Mouse (Mus musculus): Measurements from ENCODE around the gene Gbgt1. TPM values are rescaled to one million over a fixed set of nuclear protein-coding genes. Genes with fewer than 3 reads are reported as not detected.

Gene Gbgt1
- polyA plus RNA-seq (2012): not detected in 2 replicates

GRCm38 (mm10) chr2:28496671-28497070, at the start of gene Gbgt1:
Gene Gbgt1, plus strand, starts transcription at chr2:28496891.

DNA sequence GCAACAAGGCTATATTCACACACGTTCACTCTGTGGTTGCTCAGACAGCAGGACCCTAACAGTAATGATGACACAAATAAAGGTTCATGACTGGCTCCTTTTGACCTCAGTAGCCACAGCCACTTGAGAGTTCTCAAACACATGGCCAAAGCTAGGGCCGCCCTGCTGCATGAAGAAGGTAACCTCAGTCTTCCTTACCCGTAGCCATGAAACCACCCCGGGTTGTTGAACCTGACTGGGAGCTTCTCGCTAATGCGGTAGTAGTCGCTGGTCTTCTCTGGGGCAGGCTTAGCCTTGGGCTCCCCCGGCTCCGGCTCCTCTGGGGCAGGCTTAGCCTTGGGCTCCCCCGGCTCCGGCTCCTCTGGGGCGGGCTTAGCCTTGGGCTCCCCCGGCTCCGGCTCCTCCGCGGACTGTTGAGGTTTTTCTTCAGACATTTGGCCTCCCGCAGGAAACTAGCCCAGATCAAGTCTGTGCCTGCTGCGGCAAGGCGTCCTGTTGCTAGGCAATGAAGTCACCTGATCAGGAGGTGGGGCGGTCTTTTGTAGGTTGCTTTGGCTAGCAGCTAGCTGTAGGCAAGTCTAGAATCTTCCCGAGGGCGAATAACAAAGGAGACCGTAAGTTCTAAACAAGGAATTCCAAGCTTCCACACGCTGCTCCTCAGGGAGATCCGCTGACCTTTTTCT, 30.7 kb upstream of the Gbgt1 start, which contains the start of gene 1700007K13Rik:
1700007K13Rik (minus strand) TSS at position 497 of the 683 bp plus-strand sequence.

GRCm38 (mm10) chr2:28467860-28468485, 28.7 kb upstream of the Gbgt1 start, which contains the start of gene Mrps2:
Gene Mrps2, plus strand, starts transcription at chr2:28468066.

DNA sequence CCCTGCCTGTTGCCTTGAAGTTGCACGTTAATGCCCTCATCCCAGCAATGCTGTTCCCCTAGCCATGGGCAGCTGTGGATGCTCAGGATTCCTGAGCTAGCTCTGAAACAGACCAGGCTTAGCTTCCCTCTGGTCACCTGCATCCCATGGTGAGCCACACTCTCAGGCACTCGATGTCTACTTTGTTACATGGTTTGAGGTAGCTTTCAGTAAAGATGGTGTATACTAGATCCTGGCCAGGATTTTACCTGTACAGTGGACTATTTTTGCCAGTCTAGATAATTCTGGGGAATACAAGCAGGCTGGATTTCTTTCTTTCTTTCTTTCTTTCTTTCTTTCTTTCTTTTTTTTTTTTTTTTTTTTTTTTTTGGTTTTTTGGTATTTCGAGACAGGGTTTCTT, 9.1 kb downstream of the Gbgt1 start, which contains the start of gene Gm10134:
Gm10134 (plus strand) TSS at position 301 of the 400 bp plus-strand sequence.

DNA sequence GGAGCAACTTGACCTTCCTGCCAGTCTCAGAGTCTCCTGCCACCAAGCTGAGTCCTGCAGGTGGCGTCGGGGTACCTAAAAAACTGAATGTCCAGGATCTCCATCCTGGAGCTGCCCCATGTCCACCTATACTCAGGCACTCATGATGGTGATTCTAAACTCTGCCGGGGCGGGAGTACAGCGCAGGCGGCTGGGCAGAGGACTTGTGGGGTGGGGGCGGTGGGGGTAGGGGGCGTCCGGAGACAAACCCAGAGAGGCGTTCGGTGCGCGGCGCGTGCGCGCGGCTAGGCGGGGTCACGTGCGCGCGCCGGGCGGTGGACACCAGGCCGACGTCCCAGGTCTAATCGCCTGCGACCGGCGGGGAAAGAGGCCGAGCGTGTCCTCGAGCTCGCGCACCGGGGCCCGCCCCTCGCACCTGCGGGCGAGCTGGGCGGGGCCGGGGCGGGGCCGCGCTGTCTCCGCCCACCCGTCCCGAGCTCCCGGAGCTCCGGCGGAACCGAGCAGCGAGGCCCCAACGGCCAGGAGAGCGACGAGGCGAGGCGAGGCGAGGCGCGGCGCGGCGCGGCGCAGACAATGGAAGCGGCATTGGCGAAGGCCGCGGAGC, 16.2 kb downstream of the Gbgt1 start, which contains the start of gene Ralgds:
Ralgds (plus strand) TSS at position 328 of the 604 bp plus-strand sequence.

Other genes starting within 250 kb of the Gbgt1 start
- gene Ppp1r26, start 50.1 kb upstream of the Gbgt1 start, polyA plus RNA-seq (2012): 1.3 and 2.3 TPM in 2 replicates
- gene 1700007K13Rik, start 30.6 kb upstream of the Gbgt1 start, polyA plus RNA-seq (2012): 0.38 TPM in 1 of 2 replicates, not detected in the other
- 34.9 and 39.3 TPM in 2 replicates for gene Mrps2, start 28.8 kb upstream of the Gbgt1 start, polyA plus RNA-seq (2012)
- not detected in 2 replicates for gene Gm10134, start 9.2 kb downstream of the Gbgt1 start, polyA plus RNA-seq (2012)
- 10.8 and 16.0 TPM in 2 replicates for gene Ralgds, start 16.2 kb downstream of the Gbgt1 start, polyA plus RNA-seq (2012)
- gene Cel, start 66.5 kb downstream of the Gbgt1 start, polyA plus RNA-seq (2012): 0.12 TPM in 1 of 2 replicates, not detected in the other
- gene Gtf3c5, start 86.9 kb downstream of the Gbgt1 start, polyA plus RNA-seq (2012): 18.7 and 24.3 TPM in 2 replicates
- 76.4 and 100 TPM in 2 replicates for gene Gfi1b, start 125.1 kb downstream of the Gbgt1 start, polyA plus RNA-seq (2012)
- gene Tsc1, start 144.3 kb downstream of the Gbgt1 start, polyA plus RNA-seq (2012): 2.4 and 4.5 TPM in 2 replicates
- gene Spaca9, start 202.8 kb downstream of the Gbgt1 start, polyA plus RNA-seq (2012): 0.21 and 0.43 TPM in 2 replicates
- 0.23 and 0.36 TPM in 2 replicates for gene Ak8, start 203.3 kb downstream of the Gbgt1 start, polyA plus RNA-seq (2012)